Comparison of ENCODE assay signal across 9 mouse cellular contexts in genomic region chr7:80445492-80445891, GRCm38 (mm10). TPM values are rescaled to one million over a fixed set of nuclear protein-coding genes. Genes with fewer than 3 reads are reported as not detected.
DNase-seq lines count a peak whose midpoint lies in the region; ATAC-seq lines count a peak whose summit lies in the region.
"Had no signal": no experiment of that assay in that cellular context is flagged by ENCODE, and none has a peak within 500 bp of the region (broad histone marks: within the 10 kb centered on the region; RNA-seq: fewer than 3 reads in every experiment).

No protein-coding gene starts in this region.

- no peak overlapping the region for H3K4me3 ChIP-seq in midbrain, embryonic 13.5 days (replicated peaks)
- H3K4me3 ChIP-seq in forebrain, embryonic 14.5 days (ENCODE audit: low read depth, low read length): no peak overlapping the region
- H3K4me3 ChIP-seq: limb, embryonic 15.5 days had no signal

- no peaks in the 10 kb centered on the region; the same call in 1 of the 2 replicates for H3K4me1 ChIP-seq in midbrain, embryonic 13.5 days (replicated peaks)
- H3K4me1 ChIP-seq in forebrain, embryonic 14.5 days (ENCODE audit: control insufficient read depth, insufficient read depth, low read length): no peaks in the 10 kb centered on the region

- H3K9ac ChIP-seq in midbrain, embryonic 13.5 days (replicated peaks): no peak overlapping the region
- H3K9ac ChIP-seq in forebrain, embryonic 14.5 days (ENCODE audit: low read length): no peak overlapping the region
- H3K9ac ChIP-seq: limb, embryonic 15.5 days had no signal

- intact Hi-C loops in heart, postnatal 36 days (cut with DNase I): no loop called here

- no peak overlapping the region for H3K27ac ChIP-seq in midbrain, embryonic 13.5 days
- H3K27ac ChIP-seq in forebrain, embryonic 14.5 days (ENCODE audit: low read depth, low read length): no peak overlapping the region
- H3K27ac ChIP-seq: limb, embryonic 15.5 days had no signal

- no peaks in the 10 kb centered on the region for H3K27me3 ChIP-seq in midbrain, embryonic 13.5 days
- H3K27me3 ChIP-seq in forebrain, embryonic 14.5 days (replicated peaks; ENCODE audit: control insufficient read depth, insufficient read depth, low read length): no peaks in the 10 kb centered on the region
- H3K27me3 ChIP-seq: limb, embryonic 15.5 days had no signal

- H3K36me3 ChIP-seq in midbrain, embryonic 13.5 days: no peaks in the 10 kb centered on the region
- H3K36me3 ChIP-seq in forebrain, embryonic 14.5 days (ENCODE audit: control insufficient read depth, insufficient read depth, low read length): no peaks in the 10 kb centered on the region
- H3K36me3 ChIP-seq: limb, embryonic 15.5 days had no signal

- peak; percentile 49 for DNase-seq in CD4-positive helper T cell, adult 2 months (ENCODE audit: low read depth, low spot score)
- peak; percentile 68 for DNase-seq in embryo, embryonic 10.5 days (ENCODE audit: low spot score)
- peak; percentile 67 to 69 for DNase-seq in heart, postnatal 36 days
- peak; percentile 68 to 89 for DNase-seq in lung, postnatal 4 days
- no peak for DNase-seq in B cell, adult 2 months
- DNase-seq in forebrain, embryonic 14.5 days (ENCODE audit: low spot score): no peak
- DNase-seq in layer of hippocampus, postnatal 36 days: no peak

- no peak overlapping the region for H3K4me2 ChIP-seq in midbrain, embryonic 13.5 days (replicated peaks)
- H3K4me2 ChIP-seq in forebrain, embryonic 14.5 days (ENCODE audit: low read length): no peak overlapping the region
- H3K4me2 ChIP-seq: limb, embryonic 15.5 days had no signal

- no peak for ATAC-seq in midbrain, embryonic 13.5 days
- ATAC-seq in forebrain, embryonic 14.5 days: no peak

- no peaks in the 10 kb centered on the region for H3K9me3 ChIP-seq in midbrain, embryonic 13.5 days
- H3K9me3 ChIP-seq in forebrain, embryonic 14.5 days (replicated peaks; ENCODE audit: control insufficient read depth, low read length): no peaks in the 10 kb centered on the region
- H3K9me3 ChIP-seq: limb, embryonic 15.5 days had no signal

- WGBS in midbrain, embryonic 13.5 days: 67% methylated on average over 6 of the region's 6 CpGs
- WGBS in forebrain, embryonic 14.5 days: 70% methylated on average over 6 of the region's 6 CpGs

RNA-seq across cellular contexts. Expression of gene Furin, which starts 40.3 kb away (rescaled TPM):
- total RNA-seq in heart, postnatal 36 days (2021): 100 to 1,000 TPM; 111 to 120 TPM
- polyA plus RNA-seq in midbrain, embryonic 13.5 days (2015; fragmentation: Nextera tagmentation; extraction: Ambion mirVana): 3.2 and 3.6 TPM in 2 replicates
- 3.9 and 4.1 TPM in 2 replicates for polyA plus RNA-seq in forebrain, embryonic 14.5 days (2014; fragmentation: Nextera tagmentation; extraction: Ambion mirVana)
- total RNA-seq in layer of hippocampus, postnatal 36 days (2021): 10 to 100 TPM; 39.7 to 45.4 TPM

RNA-seq across cellular contexts. Expression of gene Fes, which starts 57.7 kb away (rescaled TPM):
- total RNA-seq in heart, postnatal 36 days (2021): 10 to 100 TPM in 1 of 2 experiments, 1 to 10 TPM in 1; 6.9 to 16.0 TPM
- polyA plus RNA-seq in midbrain, embryonic 13.5 days (2015; fragmentation: Nextera tagmentation; extraction: Ambion mirVana): 3.0 and 5.0 TPM in 2 replicates
- 2.4 and 3.5 TPM in 2 replicates for polyA plus RNA-seq in forebrain, embryonic 14.5 days (2014; fragmentation: Nextera tagmentation; extraction: Ambion mirVana)
- total RNA-seq in layer of hippocampus, postnatal 36 days (2021): 1 to 10 TPM; 5.5 to 7.8 TPM

Comparison
In these comparisons a context has a peak if more than half of its experiments do, and no peak if none do; other contexts are left out.
1. DNase-seq: peak in CD4-positive helper T cell, adult 2 months (single experiment), embryo, embryonic 10.5 days (single experiment), heart, postnatal 36 days (2 of 2) and lung, postnatal 4 days (2 of 2); none in B cell, adult 2 months (0 of 2), forebrain, embryonic 14.5 days (single experiment) and layer of hippocampus, postnatal 36 days (0 of 2).